In the genomic region with DNA sequence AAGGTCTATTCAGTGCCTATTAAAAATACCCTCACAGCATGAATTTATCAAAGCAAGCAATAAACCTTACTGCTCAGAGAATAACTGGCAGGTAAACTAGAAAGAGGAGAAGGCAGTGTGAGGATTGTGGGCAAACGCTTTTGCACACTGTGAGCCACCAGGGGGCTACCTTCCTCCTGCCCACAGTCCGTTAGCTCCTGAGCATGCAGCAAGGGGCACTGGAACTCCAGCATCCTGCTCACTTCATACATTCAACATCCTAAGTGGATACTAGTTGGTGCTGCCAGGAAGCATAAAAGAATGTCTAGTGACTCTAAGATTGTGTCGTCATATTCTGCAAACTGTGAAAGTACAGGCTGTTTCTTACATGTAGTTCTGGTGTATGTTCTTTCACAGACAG, we compare ENCODE assay signal across 10 mouse cellular contexts.
DNase-seq lines count a peak whose midpoint lies in the region; ATAC-seq and TF ChIP-seq lines count a peak whose summit lies in the region.
"Had no signal": no experiment of that assay in that cellular context is flagged by ENCODE, and none has a peak within 500 bp of the region (broad histone marks: within the 10 kb centered on the region; RNA-seq: fewer than 3 reads in every experiment).

No protein-coding gene starts in this region.

- TF ChIP-seq CTCF in liver, adult 2 months (IDR thresholded peaks at IDR 0.05; ENCODE audit: low read depth, low read length) = peak; percentile 75
- peak; percentile 34 to 87; a peak in 3 of 4 replicates for TF ChIP-seq CTCF in CH12.LX (conservative IDR thresholded peaks at IDR 0.05 in 1 of 2, IDR thresholded peaks at IDR 0.05 in 1 of 2; ENCODE audit: low read depth in 2 of 2, low read length in 2 of 2)

- H3K79me2 ChIP-seq in liver, adult 2 months (ENCODE audit: control insufficient read depth, insufficient read depth, low read length) = peaks cover 33% of the 10 kb centered on the region; the same call in 1 of the 2 replicates
- H3K79me2 ChIP-seq in CH12.LX (replicated peaks; ENCODE audit: control insufficient read depth, extremely low read depth, insufficient read depth, poor library complexity, severe bottlenecking) = peaks cover 48% of the 10 kb centered on the region

- no peaks in the 10 kb centered on the region for H3K4me1 ChIP-seq in liver, adult 2 months (ENCODE audit: control insufficient read depth, insufficient read depth, low read length)
- H3K4me1 ChIP-seq in liver, embryonic 12.5 days = no peaks in the 10 kb centered on the region
- peaks cover 5 to 37% of the 10 kb centered on the region in 2 experiments for H3K4me1 ChIP-seq in CH12.LX (ENCODE audit: control insufficient read depth in 1 of 2, insufficient read depth in 2 of 2)

- H3K27me3 ChIP-seq in liver, adult 2 months (ENCODE audit: control insufficient read depth, insufficient read depth, low read length) = no peaks in the 10 kb centered on the region
- H3K27me3 ChIP-seq in liver, embryonic 12.5 days (replicated peaks) = no peaks in the 10 kb centered on the region
- no peaks in the 10 kb centered on the region for H3K27me3 ChIP-seq in CH12.LX (replicated peaks)

- dilution Hi-C loops in CH12.LX (cut with MboI; ENCODE audit: extremely low pct_ligation_motif_present, extremely low pct_unique_long_range_greater_than_20kb, low sequenced_read_pairs) = no loop called here

- WGBS in liver, adult 2 months = 82% methylated on average over 3 of the region's 3 CpGs
- WGBS in liver, embryonic 12.5 days (ENCODE audit: insufficient replicate concordance) = 77% methylated on average over 3 of the region's 3 CpGs

- H3K9ac ChIP-seq in liver, adult 2 months (ENCODE audit: low read depth, low read length) = no peak overlapping the region
- H3K9ac ChIP-seq in liver, embryonic 12.5 days = no peak overlapping the region
- no peak overlapping the region for H3K9ac ChIP-seq in CH12.LX (ENCODE audit: insufficient read depth, low read depth)

- TF ChIP-seq EP300 in CH12.LX (IDR thresholded peaks at IDR 0.05; ENCODE audit: low read length) = no peak

- TF ChIP-seq POLR2A in liver, adult 2 months (IDR thresholded peaks at IDR 0.05; ENCODE audit: extremely low read depth, insufficient read depth, low read length) = no peak
- no peak for TF ChIP-seq POLR2A in CH12.LX (IDR thresholded peaks at IDR 0.05; ENCODE audit: low read depth, low read length)

- H3K9me3 ChIP-seq in liver, embryonic 12.5 days (replicated peaks) = no peaks in the 10 kb centered on the region
- peaks cover 7% of the 10 kb centered on the region for H3K9me3 ChIP-seq in CH12.LX (replicated peaks; ENCODE audit: low read length)

- peak; percentile 78 for TF ChIP-seq RAD21 in CH12.LX (IDR thresholded peaks at IDR 0.05; ENCODE audit: low read depth, low read length)

- in situ Hi-C loops in CH12.LX (cut with MboI; ENCODE audit: low pct_ligation_motif_present, low pct_unique_long_range_greater_than_20kb, low sequenced_read_pairs) = no loop called here

- peaks cover 15% of the 10 kb centered on the region for H3K36me3 ChIP-seq in liver, adult 2 months (ENCODE audit: control insufficient read depth, insufficient read depth, low read length)
- H3K36me3 ChIP-seq in liver, embryonic 12.5 days = peaks cover 4% of the 10 kb centered on the region
- H3K36me3 ChIP-seq in CH12.LX (replicated peaks in 1 of 2; ENCODE audit: control insufficient read depth in 1 of 2, insufficient read depth in 1 of 2, low read length in 1 of 2) = peaks cover 26 to 53% of the 10 kb centered on the region in 2 experiments

- DNase-seq in liver, adult 2 months (ENCODE audit: extremely low read depth, low read depth, low spot score) = peak; percentile 17
- DNase-seq in CH12.LX (ENCODE audit: extremely low read depth) = peak; percentile 61
- peak; percentile 23 for DNase-seq in T-cell, adult 2 months (ENCODE audit: low spot score)
- peak; percentile 60 for DNase-seq in naive thymus-derived CD4-positive, alpha-beta T cell, adult 2 months (ENCODE audit: low read depth)
- no peak for DNase-seq in urinary bladder, postnatal 10 days (ENCODE audit: low spot score)
- DNase-seq in layer of hippocampus, adult 18-20 months (ENCODE audit: low spot score in 2 of 2) = no peak
- DNase-seq in adrenal gland, postnatal 10 days = no peak
- DNase-seq: right cerebral cortex, postnatal 4 days had no signal

- no peak overlapping the region for H3K4me2 ChIP-seq in liver, embryonic 12.5 days
- H3K4me2 ChIP-seq in CH12.LX (ENCODE audit: insufficient read depth, low read depth, poor library complexity, severe bottlenecking) = no peak overlapping the region

- H3K27ac ChIP-seq in liver, adult 2 months (replicated peaks; ENCODE audit: insufficient read depth, low read depth, low read length) = no peak overlapping the region
- H3K27ac ChIP-seq in liver, embryonic 12.5 days = no peak overlapping the region
- 0 out of 2 replicates have a peak overlapping the region, but pooled peaks have one; percentile 26 for H3K27ac ChIP-seq in CH12.LX (ENCODE audit: insufficient read depth, low read depth)
- H3K27ac ChIP-seq: macrophage had no signal

- H3K4me3 ChIP-seq in liver, adult 2 months (ENCODE audit: insufficient read depth, low read depth, low read length) = no peak overlapping the region
- H3K4me3 ChIP-seq in liver, embryonic 12.5 days = no peak overlapping the region
- no peak overlapping the region for H3K4me3 ChIP-seq in CH12.LX (replicated peaks in 1 of 3; ENCODE audit: low read depth in 2 of 3, low read length in 2 of 3, poor library complexity in 1 of 3)

- no peak for ATAC-seq in liver, embryonic 12.5 days

TF ChIP-seq in CH12.LX, 34 proteins besides CTCF, POLR2A, EP300 and RAD21:
- no peak for TF ChIP-seq ELF1 (IDR thresholded peaks at IDR 0.05; ENCODE audit: low read depth, low read length)
- no peak for TF ChIP-seq TBP (conservative IDR thresholded peaks at IDR 0.05; ENCODE audit: low read depth, low read length)
- TF ChIP-seq IRF4 (IDR thresholded peaks at IDR 0.05; ENCODE audit: low read depth, low read length) = peak; percentile 20; the same call in 1 of the 2 replicates
- TF ChIP-seq MAX (IDR thresholded peaks at IDR 0.05; ENCODE audit: low read length) = no peak
- peak; percentile 91 for TF ChIP-seq SMC3 (IDR thresholded peaks at IDR 0.05; ENCODE audit: low read depth, low read length)
- no peak for TF ChIP-seq NRF1 (IDR thresholded peaks at IDR 0.05; ENCODE audit: low read depth, low read length)
- peak; percentile 35; the same call in 1 of the 2 replicates for TF ChIP-seq ZC3H11A (IDR thresholded peaks at IDR 0.05; ENCODE audit: low read depth, low read length)

Comparison
In these comparisons a context has a peak if more than half of its experiments do, and no peak if none do; other contexts are left out.
1. DNase-seq: peak in liver, adult 2 months (single experiment), CH12.LX (single experiment), T-cell, adult 2 months (single experiment) and naive thymus-derived CD4-positive, alpha-beta T cell, adult 2 months (single experiment); none in urinary bladder, postnatal 10 days (single experiment), layer of hippocampus, adult 18-20 months (0 of 2) and adrenal gland, postnatal 10 days (single experiment).